Mouse (Mus musculus) kidney, embryonic 14.5 days (tissue): ENCODE data around the gene Gns. TPM values are rescaled to one million over a fixed set of nuclear protein-coding genes. Genes with fewer than 3 reads are reported as not detected.

Experiments used
- ATAC-seq: fragments of 200-750 bp; cut with Nextera tagmentation; 2 replicates; pipeline ENCODE4 v1.8.0; 2017; ENCODE audit warnings: moderate number of reproducible peaks, mild to moderate bottlenecking, moderate TSS enrichment, moderate library complexity; ENCODE audit not compliant: low FRiP score, low TSS enrichment
- H3K27ac ChIP-seq: fragments of 300-500 bp; sonication (generic); 2 replicates; pipeline ENCODE4 v1.5.1; 2014; ENCODE audit warnings: low read depth, mild to moderate bottlenecking, low read length, moderate library complexity, mixed read lengths
- H3K27me3 ChIP-seq: fragments of 300-500 bp; sonication (generic); 2 replicates; pipeline ENCODE4 v1.6.1; 2014; ENCODE audit warnings: mild to moderate bottlenecking, low read length; ENCODE audit not compliant: control insufficient read depth, insufficient read depth
- H3K36me3 ChIP-seq: fragments of 300-500 bp; sonication (generic); 2 replicates; pipeline ENCODE4 v1.6.1; 2014; ENCODE audit warnings: low read length, mixed read lengths; ENCODE audit not compliant: control insufficient read depth, insufficient read depth
- H3K4me1 ChIP-seq: fragments of 300-500 bp; sonication (generic); 2 replicates; pipeline ENCODE4 v1.6.1; 2014; ENCODE audit warnings: low read length, mixed read lengths; ENCODE audit not compliant: control insufficient read depth, insufficient read depth
- H3K4me2 ChIP-seq: fragments of 300-500 bp; sonication (generic); replicated peaks from 2 replicates; pipeline ENCODE4 v1.6.1; 2014; ENCODE audit warnings: low read depth, mild to moderate bottlenecking, low read length
- H3K4me3 ChIP-seq: fragments of 300-500 bp; sonication (generic); 2 replicates; pipeline ENCODE4 v1.5.1; 2014; ENCODE audit warnings: mild to moderate bottlenecking, low read length
- H3K9ac ChIP-seq: fragments of 300-500 bp; sonication (generic); 2 replicates; pipeline ENCODE4 v1.6.1; 2014; ENCODE audit warnings: low read depth, mild to moderate bottlenecking, low read length, moderate library complexity
- H3K9me3 ChIP-seq: fragments of 300-500 bp; sonication (generic); 2 replicates; pipeline ENCODE4 v1.6.1; 2016; ENCODE audit warnings: low read length; ENCODE audit not compliant: control insufficient read depth
- WGBS: fragments of 180-500 bp; shearing (Covaris S2); extraction: QIAGEN DNeasy Blood & Tissue Kit; methylation state at CpG from one replicate; pipeline ENCODE4 v1.1.7; 2014; 5-methylcytosine and 5-hydroxymethylcytosine counted together
- polyA plus RNA-seq: library from polyadenylated mRNA; unstranded; fragments of >200 nt; fragmentation: Nextera tagmentation; extraction: Ambion mirVana; gene quantifications from 2 replicates; pipeline ENCODE4 v1.2.1, GENCODE M21; 2014

Gene Gns
- polyA plus RNA-seq, result 26.5 and 48.7 TPM in 2 replicates

- peaks cover 3% of the 10 kb centered on the region; the same call in 1 of the 2 replicates for H3K36me3 ChIP-seq
- H3K4me2 ChIP-seq, result peak within 1 kb of the TSS; percentile 96
- peak; percentile 98 for ATAC-seq
- peaks cover 18% of the 10 kb centered on the region for H3K4me1 ChIP-seq
- peak within 1 kb of the TSS; percentile 90 for H3K9ac ChIP-seq
- WGBS, result under 1% methylated on average over 63 of the region's 72 CpGs
- H3K9me3 ChIP-seq, result no peaks in the 10 kb centered on the region
- H3K27ac ChIP-seq, result no peak within 1 kb of the TSS
- H3K4me3 ChIP-seq, result peak within 1 kb of the TSS; percentile 94
- no peaks in the 10 kb centered on the region for H3K27me3 ChIP-seq
These were observed at the start of gene Gns for GRCm38 (mm10) chr10:121364801-121365564. Gene Gns, plus strand, starts transcription at chr10:121365090.

DNA sequence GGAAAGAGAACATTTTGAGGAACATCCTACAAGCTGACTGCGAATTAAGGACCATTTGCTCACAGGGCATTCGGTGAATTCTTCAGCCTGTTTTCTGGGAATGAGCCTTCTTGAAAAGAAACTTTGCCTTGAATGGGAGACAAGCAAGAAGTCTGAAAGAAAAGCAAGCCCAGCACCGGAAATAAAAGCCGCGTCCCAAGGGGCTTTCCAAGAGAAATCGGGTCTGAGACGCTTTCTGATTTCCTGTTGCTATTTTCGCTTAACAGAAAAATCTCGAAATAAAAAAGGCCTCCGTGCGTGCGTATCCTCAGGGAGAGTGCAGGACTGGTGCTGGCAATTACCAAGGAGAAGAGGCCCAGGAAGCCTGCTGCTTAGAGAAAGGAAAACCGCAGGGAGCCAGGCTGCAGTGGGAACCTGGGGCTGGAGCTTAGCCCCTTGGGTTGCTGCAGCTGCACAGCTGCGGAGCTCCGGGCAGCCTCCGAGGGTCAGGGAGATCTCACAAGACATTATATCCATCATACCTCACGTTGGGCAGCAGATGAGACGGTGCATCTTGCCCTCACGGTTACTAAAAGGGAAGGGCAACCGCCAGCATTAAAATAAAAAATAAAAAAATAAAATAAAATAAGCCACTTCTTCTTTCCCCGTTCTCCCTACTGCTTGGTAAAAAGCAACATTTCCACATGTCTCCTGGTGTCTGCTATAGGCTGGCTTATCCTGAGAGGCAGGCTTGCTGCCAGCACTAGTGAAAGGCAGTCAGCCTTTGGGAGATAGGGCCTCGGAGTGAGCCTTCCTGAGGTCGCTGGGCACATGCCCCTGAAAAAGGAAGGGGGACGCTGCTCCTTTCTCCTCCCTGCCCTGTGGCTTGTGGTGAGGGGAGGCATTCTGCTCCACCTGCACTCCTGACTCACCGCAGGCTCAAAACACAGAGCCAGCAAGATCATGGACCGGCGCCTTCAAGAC lies 49.3 kb upstream of the Gns start:
- H3K9me3 ChIP-seq, result 0 out of 2 replicates have a peak, but pooled peaks cover 2% of the 10 kb centered on the region
- WGBS, result 29% methylated on average over 27 of the region's 27 CpGs
- peaks cover under 1% of the 10 kb centered on the region; the same call in 1 of the 2 replicates for H3K4me1 ChIP-seq
- ATAC-seq, result no peak
- H3K4me2 ChIP-seq, result peak overlapping the region; percentile 36
- H3K36me3 ChIP-seq, result no peaks in the 10 kb centered on the region
- no peak overlapping the region for H3K4me3 ChIP-seq
- no peak overlapping the region for H3K27ac ChIP-seq
- no peak overlapping the region for H3K9ac ChIP-seq
- peaks cover 37% of the 10 kb centered on the region for H3K27me3 ChIP-seq

GRCm38 (mm10) chr10:121316361-121316760 lies 48.5 kb upstream of the Gns start:
- 84% methylated on average over 10 of the region's 10 CpGs for WGBS
- Histone ChIP-seq H3K27me3 (peaks cover 30% of the 10 kb centered on the region), H3K4me1 (no peaks in the 10 kb centered on the region), H3K4me2 (no peak overlapping the region), H3K27ac (no peak overlapping the region), H3K36me3 (no peaks in the 10 kb centered on the region), H3K9me3 (0 out of 2 replicates have a peak, but pooled peaks cover 2% of the 10 kb centered on the region), H3K4me3 (no peak overlapping the region), H3K9ac (no peak overlapping the region)
- no peak for ATAC-seq

DNA sequence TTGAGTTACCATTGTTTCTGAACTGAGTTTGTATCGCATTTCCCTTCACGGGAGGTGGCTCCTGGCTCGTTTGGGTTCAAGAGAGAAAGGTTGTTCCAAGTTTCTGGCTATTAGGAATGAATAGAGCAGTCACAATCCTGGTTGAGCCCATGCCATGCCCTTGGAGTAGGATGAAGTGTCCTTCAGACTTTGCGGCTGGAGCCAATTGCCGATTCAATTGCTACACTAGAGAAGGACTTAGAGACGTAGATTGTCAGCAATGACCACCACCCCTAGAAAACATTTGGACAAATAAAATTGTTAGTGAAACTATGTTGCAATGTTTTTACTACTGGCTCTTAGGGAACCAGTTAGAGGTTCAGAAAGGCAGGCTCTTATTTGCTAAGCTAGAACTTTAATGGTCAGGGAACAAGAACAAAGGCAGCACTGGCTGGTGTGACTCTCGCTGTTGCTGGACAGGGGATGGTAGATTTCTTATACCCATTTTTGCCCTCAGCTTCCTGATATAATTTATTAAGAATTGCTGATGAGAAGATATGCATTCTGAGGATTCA lies 46.4 kb upstream of the Gns start:
- no peak overlapping the region for H3K4me2 ChIP-seq
- 0 out of 2 replicates have a peak, but pooled peaks cover 2% of the 10 kb centered on the region for H3K9me3 ChIP-seq
- no peak for ATAC-seq
- no peaks in the 10 kb centered on the region for H3K36me3 ChIP-seq
- no peak overlapping the region for H3K27ac ChIP-seq
- no peak overlapping the region for H3K4me3 ChIP-seq
- H3K9ac ChIP-seq, result no peak overlapping the region
- H3K27me3 ChIP-seq, result peaks cover 13% of the 10 kb centered on the region
- WGBS, result 78% methylated on average over 7 of the region's 7 CpGs
- H3K4me1 ChIP-seq, result no peaks in the 10 kb centered on the region

DNA sequence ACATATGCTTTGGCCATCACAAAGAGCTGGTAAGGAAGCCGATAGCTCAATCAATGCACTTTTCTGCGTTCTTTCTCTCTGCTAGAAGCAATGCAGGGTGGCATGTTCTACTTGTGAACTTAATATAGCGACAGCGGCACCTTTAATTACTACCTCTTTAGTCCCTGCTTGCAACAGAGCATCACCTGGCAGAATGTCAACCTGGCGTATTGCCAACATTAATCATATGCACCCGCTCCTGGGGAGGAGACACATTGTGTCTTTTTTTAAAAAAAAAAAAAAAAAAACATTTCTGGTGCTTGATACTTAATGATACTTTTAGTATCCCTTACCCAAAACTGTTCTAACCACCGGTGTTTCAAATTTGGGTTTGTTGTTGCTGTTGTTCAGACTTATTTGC lies 41.4 kb upstream of the Gns start:
- Histone ChIP-seq H3K9me3 (peaks cover 5% of the 10 kb centered on the region; the same call in 1 of the 2 replicates), H3K27me3 (no peaks in the 10 kb centered on the region), H3K9ac (no peak overlapping the region), H3K36me3 (no peaks in the 10 kb centered on the region), H3K4me2 (no peak overlapping the region), H3K4me3 (no peak overlapping the region), H3K27ac (no peak overlapping the region), H3K4me1 (no peaks in the 10 kb centered on the region)
- WGBS, result 88% methylated on average over 7 of the region's 7 CpGs
- no peak for ATAC-seq

GRCm38 (mm10) chr10:121326167-121326566 lies 38.7 kb upstream of the Gns start:
- H3K4me1 ChIP-seq, result no peaks in the 10 kb centered on the region
- H3K27me3 ChIP-seq, result no peaks in the 10 kb centered on the region
- no peak overlapping the region for H3K4me3 ChIP-seq
- no peak for ATAC-seq
- no peak overlapping the region for H3K9ac ChIP-seq
- no peak overlapping the region for H3K27ac ChIP-seq
- H3K36me3 ChIP-seq, result no peaks in the 10 kb centered on the region
- H3K4me2 ChIP-seq, result no peak overlapping the region
- H3K9me3 ChIP-seq, result peaks cover 5% of the 10 kb centered on the region; the same call in 1 of the 2 replicates

- no peaks in the 10 kb centered on the region for H3K4me1 ChIP-seq
- no peak overlapping the region for H3K27ac ChIP-seq
- no peak overlapping the region for H3K4me3 ChIP-seq
- no peak for ATAC-seq
- H3K4me2 ChIP-seq, result no peak overlapping the region
- peaks cover 5% of the 10 kb centered on the region; the same call in 1 of the 2 replicates for H3K9me3 ChIP-seq
- H3K27me3 ChIP-seq, result no peaks in the 10 kb centered on the region
- no peak overlapping the region for H3K9ac ChIP-seq
- WGBS, result 81% methylated on average over 4 of the region's 4 CpGs
- no peaks in the 10 kb centered on the region for H3K36me3 ChIP-seq
These were observed 35.3 kb upstream of the Gns start for GRCm38 (mm10) chr10:121329586-121329985.

DNA sequence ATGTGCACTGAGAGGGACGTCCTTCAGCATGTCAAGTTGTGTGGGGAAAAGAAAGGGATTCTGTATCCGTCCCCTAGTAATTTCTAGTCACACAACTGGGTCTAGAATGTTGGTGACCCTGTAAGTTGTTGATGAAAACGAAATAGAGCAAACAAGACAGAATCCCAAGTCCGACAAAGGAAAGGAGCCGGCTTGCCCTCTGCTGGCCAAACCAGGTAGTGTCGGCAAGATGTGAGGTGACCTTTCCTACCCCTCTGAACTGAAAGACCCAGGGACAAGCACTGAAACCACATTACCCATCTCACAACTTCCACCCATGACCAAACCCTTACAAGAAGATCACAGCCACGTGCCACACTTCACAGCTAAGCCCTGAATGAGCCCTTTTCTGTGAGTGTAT lies 34.0 kb upstream of the Gns start:
- Histone ChIP-seq H3K9ac (no peak overlapping the region), H3K9me3 (peaks cover 4% of the 10 kb centered on the region; the same call in 1 of the 2 replicates), H3K4me1 (no peaks in the 10 kb centered on the region), H3K4me3 (no peak overlapping the region), H3K27me3 (no peaks in the 10 kb centered on the region), H3K27ac (no peak overlapping the region), H3K4me2 (no peak overlapping the region), H3K36me3 (no peaks in the 10 kb centered on the region)
- WGBS, result 11% methylated on average over 7 of the region's 7 CpGs
- no peak for ATAC-seq
